Mouse (Mus musculus) intestine, embryonic 15.5 days (tissue): Measurements from ENCODE around the gene 4930507D05Rik. TPM values are rescaled to one million over a fixed set of nuclear protein-coding genes. Genes with fewer than 3 reads are reported as not detected.

Experiments
- ATAC-seq: fragments of 200-750 bp; cut with Nextera tagmentation; 2 replicates; pipeline ENCODE4 v1.8.0; 2017; ENCODE audit warnings: moderate TSS enrichment, moderate library complexity
- H3K27ac ChIP-seq: fragments of 300-500 bp; sonication (generic); 2 replicates; pipeline ENCODE4 v1.5.1; 2015; ENCODE audit warnings: mild to moderate bottlenecking, inconsistent platforms
- H3K27me3 ChIP-seq: fragments of 300-500 bp; sonication (generic); replicated peaks from 2 replicates; pipeline ENCODE4 v1.6.1; 2015; ENCODE audit warnings: inconsistent platforms
- H3K36me3 ChIP-seq: fragments of 300-500 bp; sonication (generic); 2 replicates; pipeline ENCODE4 v1.6.1; 2015; ENCODE audit warnings: inconsistent platforms
- H3K4me1 ChIP-seq: fragments of 300-500 bp; sonication (generic); replicated peaks from 2 replicates; pipeline ENCODE4 v1.6.1; 2015; ENCODE audit warnings: inconsistent platforms
- H3K4me2 ChIP-seq: fragments of 300-500 bp; sonication (generic); replicated peaks from 2 replicates; pipeline ENCODE4 v1.6.1; 2015; ENCODE audit warnings: mild to moderate bottlenecking, inconsistent platforms
- H3K4me3 ChIP-seq: fragments of 300-500 bp; sonication (generic); replicated peaks from 2 replicates; pipeline ENCODE4 v1.5.1; 2015; ENCODE audit warnings: inconsistent platforms
- H3K9ac ChIP-seq: fragments of 300-500 bp; sonication (generic); 2 replicates; pipeline ENCODE4 v1.6.1; 2015; ENCODE audit warnings: inconsistent platforms
- H3K9me3 ChIP-seq: fragments of 300-500 bp; sonication (generic); 2 replicates; pipeline ENCODE4 v1.6.1; 2016; ENCODE audit warnings: inconsistent platforms
- WGBS: fragments of 180-500 bp; shearing (Covaris S2); methylation state at CpG from one replicate; pipeline ENCODE4 v1.1.7; 2015; 5-methylcytosine and 5-hydroxymethylcytosine counted together
- polyA plus RNA-seq: library from polyadenylated mRNA; unstranded; fragments of >200 nt; fragmentation: Nextera tagmentation; extraction: Ambion mirVana; gene quantifications from 2 replicates; pipeline ENCODE4 v1.2.1, GENCODE M21; 2015

4930507D05Rik gene
- 0.57 and 0.77 TPM in 2 replicates for polyA plus RNA-seq

- H3K4me2 ChIP-seq: peak within 1 kb of the TSS; percentile 68
- peaks cover 11% of the 10 kb centered on the region for H3K36me3 ChIP-seq
- no peaks in the 10 kb centered on the region for H3K9me3 ChIP-seq
- H3K4me1 ChIP-seq: peaks cover 7% of the 10 kb centered on the region; the same call in 1 of the 2 replicates
- H3K27me3 ChIP-seq: no peaks in the 10 kb centered on the region
- H3K4me3 ChIP-seq: peak within 1 kb of the TSS; percentile 100
- under 1% methylated on average over 73 of the region's 73 CpGs for WGBS
- H3K27ac ChIP-seq: peak within 1 kb of the TSS; percentile 89
- peak; percentile 93 for ATAC-seq
- H3K9ac ChIP-seq: peak within 1 kb of the TSS; percentile 100
Observed at GRCm38 (mm10) chr10:62449364-62450279, at the start of gene 4930507D05Rik, which contains the start of gene Supv3l1. Gene 4930507D05Rik (plus strand): TSS chr10:62449489. Gene Supv3l1 (minus strand): TSS chr10:62449738.

- no peak overlapping the region for H3K9ac ChIP-seq
- H3K27ac ChIP-seq: no peak overlapping the region
- no peaks in the 10 kb centered on the region for H3K4me1 ChIP-seq
- WGBS: 83% methylated on average over 19 of the region's 19 CpGs
- H3K9me3 ChIP-seq: no peaks in the 10 kb centered on the region
- ATAC-seq: no peak
- no peak overlapping the region for H3K4me2 ChIP-seq
- no peaks in the 10 kb centered on the region for H3K27me3 ChIP-seq
- H3K36me3 ChIP-seq: no peaks in the 10 kb centered on the region
- no peak overlapping the region for H3K4me3 ChIP-seq
Observed at GRCm38 (mm10) chr10:62401641-62402111, 47.6 kb upstream of the 4930507D05Rik start.

GRCm38 (mm10) chr10:62404901-62405300 is 44.4 kb upstream of the 4930507D05Rik start:
- no peaks in the 10 kb centered on the region for H3K36me3 ChIP-seq
- ATAC-seq: peak; percentile 67; the same call in 1 of the 2 replicates
- peak overlapping the region; percentile 19 for H3K4me3 ChIP-seq
- H3K27me3 ChIP-seq: no peaks in the 10 kb centered on the region
- no peaks in the 10 kb centered on the region for H3K9me3 ChIP-seq
- peak overlapping the region; percentile 35; the same call in 1 of the 2 replicates for H3K9ac ChIP-seq
- 36% methylated on average over 14 of the region's 14 CpGs for WGBS
- no peaks in the 10 kb centered on the region for H3K4me1 ChIP-seq
- peak overlapping the region; percentile 57 for H3K4me2 ChIP-seq
- H3K27ac ChIP-seq: no peak overlapping the region

- Histone ChIP-seq H3K4me1 (peaks cover 16% of the 10 kb centered on the region; the same call in 1 of the 2 replicates), H3K36me3 (no peaks in the 10 kb centered on the region), H3K9ac (no peak overlapping the region), H3K27ac (no peak overlapping the region), H3K4me2 (no peak overlapping the region), H3K27me3 (no peaks in the 10 kb centered on the region), H3K9me3 (no peaks in the 10 kb centered on the region), H3K4me3 (no peak overlapping the region)
- ATAC-seq: no peak
- 15% methylated on average over 5 of the region's 5 CpGs for WGBS
Observed at GRCm38 (mm10) chr10:62410943-62411342, 38.3 kb upstream of the 4930507D05Rik start.

- 70% methylated on average over 19 of the region's 19 CpGs for WGBS
- peaks cover 16% of the 10 kb centered on the region; the same call in 1 of the 2 replicates for H3K4me1 ChIP-seq
- H3K27ac ChIP-seq: no peak overlapping the region
- no peak for ATAC-seq
- no peaks in the 10 kb centered on the region for H3K36me3 ChIP-seq
- no peaks in the 10 kb centered on the region for H3K27me3 ChIP-seq
- H3K4me2 ChIP-seq: no peak overlapping the region
- no peak overlapping the region for H3K4me3 ChIP-seq
- H3K9ac ChIP-seq: no peak overlapping the region
- no peaks in the 10 kb centered on the region for H3K9me3 ChIP-seq
Observed at GRCm38 (mm10) chr10:62411431-62412410, 37.6 kb upstream of the 4930507D05Rik start.

GRCm38 (mm10) chr10:62412906-62413605 is 36.2 kb upstream of the 4930507D05Rik start:
- Histone ChIP-seq H3K4me3 (no peak overlapping the region), H3K9me3 (no peaks in the 10 kb centered on the region), H3K27ac (peak overlapping the region; percentile 94), H3K9ac (peak overlapping the region; percentile 17; the same call in 1 of the 2 replicates), H3K4me2 (peak overlapping the region; percentile 49), H3K36me3 (no peaks in the 10 kb centered on the region), H3K4me1 (peaks cover 16% of the 10 kb centered on the region; the same call in 1 of the 2 replicates), H3K27me3 (no peaks in the 10 kb centered on the region)
- ATAC-seq: peak; percentile 87
- WGBS: 8% methylated on average over 8 of the region's 8 CpGs

- H3K4me1 ChIP-seq: peaks cover 16% of the 10 kb centered on the region; the same call in 1 of the 2 replicates
- no peaks in the 10 kb centered on the region for H3K27me3 ChIP-seq
- H3K9me3 ChIP-seq: no peaks in the 10 kb centered on the region
- WGBS: 13% methylated on average over 4 of the region's 4 CpGs
- H3K9ac ChIP-seq: no peak overlapping the region
- H3K4me2 ChIP-seq: peak overlapping the region; percentile 49
- ATAC-seq: peak; percentile 84
- no peaks in the 10 kb centered on the region for H3K36me3 ChIP-seq
- peak overlapping the region; percentile 94 for H3K27ac ChIP-seq
- H3K4me3 ChIP-seq: no peak overlapping the region
Observed at GRCm38 (mm10) chr10:62413606-62413982, 35.7 kb upstream of the 4930507D05Rik start.

GRCm38 (mm10) chr10:62418831-62419356 is 30.4 kb upstream of the 4930507D05Rik start:
- no peaks in the 10 kb centered on the region for H3K9me3 ChIP-seq
- H3K36me3 ChIP-seq: no peaks in the 10 kb centered on the region
- H3K4me3 ChIP-seq: no peak overlapping the region
- peak overlapping the region; percentile 38; the same call in 1 of the 2 replicates for H3K4me2 ChIP-seq
- WGBS: 74% methylated on average over 7 of the region's 7 CpGs
- no peak overlapping the region for H3K9ac ChIP-seq
- no peaks in the 10 kb centered on the region for H3K27me3 ChIP-seq
- no peak for ATAC-seq
- peak overlapping the region; percentile 48; the same call in 1 of the 2 replicates for H3K27ac ChIP-seq
- peaks cover 13% of the 10 kb centered on the region; the same call in 1 of the 2 replicates for H3K4me1 ChIP-seq

GRCm38 (mm10) chr10:62419422-62419821 is 29.9 kb upstream of the 4930507D05Rik start:
- H3K9ac ChIP-seq: no peak overlapping the region
- 61% methylated on average over 5 of the region's 5 CpGs for WGBS
- no peak overlapping the region for H3K4me3 ChIP-seq
- H3K4me1 ChIP-seq: peaks cover 15% of the 10 kb centered on the region
- peak overlapping the region; percentile 48; the same call in 1 of the 2 replicates for H3K27ac ChIP-seq
- ATAC-seq: peak; percentile 59
- no peaks in the 10 kb centered on the region for H3K9me3 ChIP-seq
- H3K4me2 ChIP-seq: peak overlapping the region; percentile 38; the same call in 1 of the 2 replicates
- no peaks in the 10 kb centered on the region for H3K36me3 ChIP-seq
- no peaks in the 10 kb centered on the region for H3K27me3 ChIP-seq

GRCm38 (mm10) chr10:62420399-62420798 is 28.9 kb upstream of the 4930507D05Rik start:
- H3K27ac ChIP-seq: peak overlapping the region; percentile 32
- peaks cover 19% of the 10 kb centered on the region for H3K4me1 ChIP-seq
- no peak for ATAC-seq
- no peaks in the 10 kb centered on the region for H3K9me3 ChIP-seq
- no peak overlapping the region for H3K9ac ChIP-seq
- WGBS: 50% methylated on average over 6 of the region's 6 CpGs
- H3K36me3 ChIP-seq: no peaks in the 10 kb centered on the region
- H3K4me3 ChIP-seq: no peak overlapping the region
- peak overlapping the region; percentile 38 for H3K4me2 ChIP-seq
- H3K27me3 ChIP-seq: no peaks in the 10 kb centered on the region

- Histone ChIP-seq H3K4me1 (peaks cover 21% of the 10 kb centered on the region), H3K27me3 (no peaks in the 10 kb centered on the region), H3K27ac (peak overlapping the region; percentile 32), H3K4me3 (peak overlapping the region; percentile 24), H3K9ac (no peak overlapping the region), H3K9me3 (no peaks in the 10 kb centered on the region), H3K4me2 (peak overlapping the region; percentile 38), H3K36me3 (no peaks in the 10 kb centered on the region)
- no peak for ATAC-seq
- WGBS: 70% methylated on average over 3 of the region's 3 CpGs
Observed at GRCm38 (mm10) chr10:62421127-62421526, 28.2 kb upstream of the 4930507D05Rik start.
